Mouse (Mus musculus) hindbrain, embryonic 14.5 days (tissue): ENCODE results near the gene Ccdc70. TPM values are rescaled to one million over a fixed set of nuclear protein-coding genes. Genes with fewer than 3 reads are reported as not detected.

ENCODE experiments used
- ATAC-seq: fragments of 200-750 bp; cut with Nextera tagmentation; 2 replicates; pipeline ENCODE4 v1.8.0; 2017; ENCODE audit warnings: moderate number of reproducible peaks, mild to moderate bottlenecking, moderate TSS enrichment, moderate library complexity; ENCODE audit not compliant: low FRiP score
- DNase-seq: peaks from one replicate; pipeline ENCODE4 v3.0.0-alpha.2; 2015; ENCODE audit warnings: low spot score
- H3K27ac ChIP-seq: fragments of 300-500 bp; sonication (generic); 2 replicates; pipeline ENCODE4 v1.5.1; 2014; ENCODE audit warnings: mild to moderate bottlenecking, moderate library complexity
- H3K27me3 ChIP-seq: fragments of 300-500 bp; sonication (generic); 2 replicates; pipeline ENCODE4 v1.6.1; 2014; ENCODE audit warnings: mild to moderate bottlenecking, low read length, mixed read lengths; ENCODE audit not compliant: control insufficient read depth, insufficient read depth
- H3K36me3 ChIP-seq: fragments of 300-500 bp; sonication (generic); replicated peaks from 2 replicates; pipeline ENCODE4 v1.6.1; 2014; ENCODE audit not compliant: control insufficient read depth, insufficient read depth
- H3K4me1 ChIP-seq: fragments of 300-500 bp; sonication (generic); replicated peaks from 2 replicates; pipeline ENCODE4 v1.6.1; 2014; ENCODE audit warnings: antibody characterized with exemption, low read length, mixed read lengths; ENCODE audit not compliant: control insufficient read depth, insufficient read depth
- H3K4me2 ChIP-seq: fragments of 300-500 bp; sonication (generic); replicated peaks from 2 replicates; pipeline ENCODE4 v1.6.1; 2014; ENCODE audit warnings: mild to moderate bottlenecking, moderate library complexity
- H3K4me3 ChIP-seq: fragments of 300-500 bp; sonication (generic); replicated peaks from 2 replicates; pipeline ENCODE4 v1.5.1; 2014; ENCODE audit warnings: mild to moderate bottlenecking, low read length
- H3K9ac ChIP-seq: fragments of 300-500 bp; sonication (generic); 2 replicates; pipeline ENCODE4 v1.6.1; 2014
- H3K9me3 ChIP-seq: fragments of 300-500 bp; sonication (generic); 2 replicates; pipeline ENCODE4 v1.6.1; 2016; ENCODE audit warnings: low read length; ENCODE audit not compliant: control insufficient read depth
- WGBS: fragments of 180-500 bp; shearing (Covaris S2); extraction: QIAGEN DNeasy Blood & Tissue Kit; methylation state at CpG from one replicate; pipeline ENCODE4 v1.1.7; 2014; 5-methylcytosine and 5-hydroxymethylcytosine counted together
- polyA plus RNA-seq: library from polyadenylated mRNA; unstranded; fragments of >200 nt; fragmentation: Nextera tagmentation; extraction: Ambion mirVana; gene quantifications from 2 replicates; pipeline ENCODE4 v1.2.1, GENCODE M21; 2014

The Ccdc70 gene
- polyA plus RNA-seq, 1 experiment from 2014 or later: not detected

- DNase-seq (no peak), ATAC-seq (no peak)
- no peaks in the 10 kb centered on the region for H3K4me1 ChIP-seq
- no peak overlapping the region for H3K9ac ChIP-seq
- no peaks in the 10 kb centered on the region for H3K9me3 ChIP-seq
- no peak overlapping the region for H3K27ac ChIP-seq
- WGBS: 73% methylated on average over 7 of the region's 7 CpGs
- H3K27me3 ChIP-seq: no peaks in the 10 kb centered on the region
- no peak overlapping the region for H3K4me3 ChIP-seq
- H3K36me3 ChIP-seq: no peaks in the 10 kb centered on the region
- no peak overlapping the region for H3K4me2 ChIP-seq
These were observed 48.2 kb downstream of the Ccdc70 start for GRCm38 (mm10) chr8:22017731-22018130.

GRCm38 (mm10) chr8:22019498-22019897 is 49.9 kb downstream of the Ccdc70 start:
- no peak for DNase-seq
- 93% methylated on average over 5 of the region's 5 CpGs for WGBS
- no peak overlapping the region for H3K9ac ChIP-seq
- H3K27me3 ChIP-seq: no peaks in the 10 kb centered on the region
- no peaks in the 10 kb centered on the region for H3K9me3 ChIP-seq
- H3K36me3 ChIP-seq: no peaks in the 10 kb centered on the region
- ATAC-seq: no peak
- no peak overlapping the region for H3K27ac ChIP-seq
- H3K4me2 ChIP-seq: no peak overlapping the region
- no peaks in the 10 kb centered on the region for H3K4me1 ChIP-seq
- H3K4me3 ChIP-seq: no peak overlapping the region

GRCm38 (mm10) chr8:22022244-22022643 is 52.7 kb downstream of the Ccdc70 start:
- Histone ChIP-seq H3K36me3 (no peaks in the 10 kb centered on the region), H3K9ac (no peak overlapping the region), H3K27me3 (no peaks in the 10 kb centered on the region), H3K9me3 (no peaks in the 10 kb centered on the region), H3K4me3 (no peak overlapping the region), H3K4me1 (no peaks in the 10 kb centered on the region), H3K4me2 (no peak overlapping the region), H3K27ac (no peak overlapping the region)
- no peak for ATAC-seq
- no peak for DNase-seq
- WGBS: 58% methylated on average over 7 of the region's 7 CpGs

Other genes starting within 250 kb of the Ccdc70 start
- gene Defa24, start 235.3 kb upstream of the Ccdc70 start, polyA plus RNA-seq: not detected in 2 replicates
- not detected in 2 replicates for gene Defb50, start 146.2 kb upstream of the Ccdc70 start, polyA plus RNA-seq
- gene Defb2, start 129.8 kb upstream of the Ccdc70 start, polyA plus RNA-seq: 0.86 TPM in 1 of 2 replicates, not detected in the other
- gene Defb10, start 110.9 kb upstream of the Ccdc70 start, polyA plus RNA-seq: 1.6 and 1.8 TPM in 2 replicates
- 2.1 and 3.7 TPM in 2 replicates for gene Defb9, start 84.4 kb upstream of the Ccdc70 start, polyA plus RNA-seq
- 31.1 and 57.9 TPM in 2 replicates for gene Defb11, start 63.4 kb upstream of the Ccdc70 start, polyA plus RNA-seq
- not detected in 2 replicates for gene Defb15, start 37.1 kb upstream of the Ccdc70 start, polyA plus RNA-seq
- not detected in 2 replicates for gene Defb35, start 31.4 kb upstream of the Ccdc70 start, polyA plus RNA-seq
- gene Defb13, start 23.0 kb upstream of the Ccdc70 start, polyA plus RNA-seq: not detected in 2 replicates
- gene Fam90a1a, start 11.1 kb upstream of the Ccdc70 start, polyA plus RNA-seq: not detected in 2 replicates
- 1.9 and 2.0 TPM in 2 replicates for gene Atp7b, start 90.5 kb downstream of the Ccdc70 start, polyA plus RNA-seq
- gene Alg11, start 90.9 kb downstream of the Ccdc70 start, polyA plus RNA-seq: 34.1 and 41.6 TPM in 2 replicates
- 1.3 and 1.7 TPM in 2 replicates for gene Nek5, start 155.3 kb downstream of the Ccdc70 start, polyA plus RNA-seq
- 9.0 and 9.5 TPM in 2 replicates for gene Nek3, start 196.7 kb downstream of the Ccdc70 start, polyA plus RNA-seq
- 14.2 and 14.9 TPM in 2 replicates for gene Ckap2, start 216.0 kb downstream of the Ccdc70 start, polyA plus RNA-seq
- 40.7 and 41.8 TPM in 2 replicates for gene Vps36, start 223.0 kb downstream of the Ccdc70 start, polyA plus RNA-seq